Mouse (Mus musculus): ENCODE data around the gene Hikeshi. TPM values are rescaled to one million over a fixed set of nuclear protein-coding genes. Genes with fewer than 3 reads are reported as not detected.
A peak's percentile ranks its signal among the peaks of the same experiment; 100 is the strongest.

Hikeshi gene
- polyA plus RNA-seq, 1 experiment from 2014 or later, result 56.6 TPM

GRCm38 (mm10) chr7:89966771-89967170 lies 25.8 kb upstream of the Hikeshi start:
- Histone ChIP-seq H3K4me2 (no peak overlapping the region), H3K4me3 (replicated peaks) (no peak overlapping the region), H3K27ac (replicated peaks) (no peak overlapping the region), H3K27me3 (no peaks in the 10 kb centered on the region), H3K9me3 (replicated peaks) (no peaks in the 10 kb centered on the region), H3K36me3 (replicated peaks) (peaks cover 87% of the 10 kb centered on the region), H3K9ac (no peak overlapping the region), H3K4me1 (replicated peaks) (peaks cover 16% of the 10 kb centered on the region)
- WGBS (ENCODE audit: insufficient replicate concordance), result 66% methylated on average over 1 of the region's 1 CpGs
- ATAC-seq (ENCODE audit: insufficient read depth), result no peak

GRCm38 (mm10) chr7:89963135-89963534 lies 22.1 kb upstream of the Hikeshi start:
- peak; percentile 91 for ATAC-seq (ENCODE audit: insufficient read depth)
- Histone ChIP-seq H3K36me3 (replicated peaks) (peaks cover 87% of the 10 kb centered on the region), H3K27ac (replicated peaks) (no peak overlapping the region; the same call in 1 of the 2 replicates), H3K4me1 (replicated peaks) (peaks cover 16% of the 10 kb centered on the region), H3K4me3 (replicated peaks) (no peak overlapping the region), H3K4me2 (no peak overlapping the region), H3K9ac (no peak overlapping the region), H3K27me3 (no peaks in the 10 kb centered on the region), H3K9me3 (replicated peaks) (no peaks in the 10 kb centered on the region)

- Histone ChIP-seq H3K9ac (no peak overlapping the region), H3K36me3 (replicated peaks) (peaks cover 81% of the 10 kb centered on the region), H3K27ac (replicated peaks) (no peak overlapping the region), H3K4me2 (no peak overlapping the region), H3K9me3 (replicated peaks) (no peaks in the 10 kb centered on the region), H3K4me3 (replicated peaks) (no peak overlapping the region), H3K27me3 (no peaks in the 10 kb centered on the region), H3K4me1 (replicated peaks) (peaks cover 6% of the 10 kb centered on the region)
- no peak for ATAC-seq (ENCODE audit: insufficient read depth)
- 57% methylated on average over 5 of the region's 5 CpGs for WGBS (ENCODE audit: insufficient replicate concordance)
These were observed 16.3 kb upstream of the Hikeshi start for GRCm38 (mm10) chr7:89957300-89957699.

GRCm38 (mm10) chr7:89954261-89954660 lies 13.3 kb upstream of the Hikeshi start:
- no peak for ATAC-seq (ENCODE audit: insufficient read depth)
- peaks cover 6% of the 10 kb centered on the region for H3K4me1 ChIP-seq (replicated peaks)
- WGBS (ENCODE audit: insufficient replicate concordance), result 69% methylated on average over 5 of the region's 5 CpGs
- no peak overlapping the region for H3K9ac ChIP-seq
- H3K4me3 ChIP-seq (replicated peaks), result no peak overlapping the region
- H3K4me2 ChIP-seq, result no peak overlapping the region
- no peaks in the 10 kb centered on the region for H3K9me3 ChIP-seq (replicated peaks)
- H3K27ac ChIP-seq (replicated peaks), result no peak overlapping the region
- no peaks in the 10 kb centered on the region for H3K27me3 ChIP-seq
- peaks cover 56% of the 10 kb centered on the region for H3K36me3 ChIP-seq (replicated peaks)

GRCm38 (mm10) chr7:89949403-89949802 lies 8.4 kb upstream of the Hikeshi start:
- no peaks in the 10 kb centered on the region for H3K27me3 ChIP-seq
- H3K36me3 ChIP-seq (replicated peaks), result peaks cover 10% of the 10 kb centered on the region
- 41% methylated on average over 4 of the region's 4 CpGs for WGBS (ENCODE audit: insufficient replicate concordance)
- H3K9me3 ChIP-seq (replicated peaks), result no peaks in the 10 kb centered on the region
- no peak overlapping the region for H3K27ac ChIP-seq (replicated peaks)
- H3K4me3 ChIP-seq (replicated peaks), result no peak overlapping the region
- no peaks in the 10 kb centered on the region for H3K4me1 ChIP-seq (replicated peaks)
- H3K9ac ChIP-seq, result no peak overlapping the region
- ATAC-seq (ENCODE audit: insufficient read depth), result no peak
- no peak overlapping the region for H3K4me2 ChIP-seq

- Histone ChIP-seq H3K9ac (no peak overlapping the region), H3K27ac (replicated peaks) (no peak overlapping the region), H3K4me2 (no peak overlapping the region), H3K4me3 (replicated peaks) (no peak overlapping the region), H3K27me3 (no peaks in the 10 kb centered on the region), H3K9me3 (replicated peaks) (no peaks in the 10 kb centered on the region), H3K4me1 (replicated peaks) (no peaks in the 10 kb centered on the region), H3K36me3 (replicated peaks) (0 out of 2 replicates have a peak, but pooled peaks cover 2% of the 10 kb centered on the region)
- WGBS (ENCODE audit: insufficient replicate concordance), result 70% methylated on average over 7 of the region's 7 CpGs
- ATAC-seq (ENCODE audit: insufficient read depth), result no peak
These were observed 7.0 kb upstream of the Hikeshi start for GRCm38 (mm10) chr7:89948026-89948425.

GRCm38 (mm10) chr7:89939497-89940353 lies 1.3 kb downstream of the Hikeshi start:
- ATAC-seq (ENCODE audit: insufficient read depth), result no peak
- WGBS (ENCODE audit: insufficient replicate concordance), result 44% methylated on average over 15 of the region's 15 CpGs
- Histone ChIP-seq H3K9me3 (replicated peaks) (no peaks in the 10 kb centered on the region), H3K27me3 (no peaks in the 10 kb centered on the region), H3K4me3 (replicated peaks) (peak overlapping the region; percentile 85), H3K4me2 (peak overlapping the region; percentile 82), H3K9ac (peak overlapping the region; percentile 75), H3K4me1 (replicated peaks) (peaks cover 24% of the 10 kb centered on the region), H3K27ac (replicated peaks) (no peak overlapping the region), H3K36me3 (replicated peaks) (no peaks in the 10 kb centered on the region)

- H3K4me1 ChIP-seq (replicated peaks), result no peaks in the 10 kb centered on the region
- 89% methylated on average over 15 of the region's 15 CpGs for WGBS (ENCODE audit: insufficient replicate concordance)
- no peak overlapping the region for H3K9ac ChIP-seq
These were observed 17.4 kb downstream of the Hikeshi start for GRCm38 (mm10) chr7:89923441-89924180.

GRCm38 (mm10) chr7:89917776-89918175 lies 23.2 kb downstream of the Hikeshi start:
- Histone ChIP-seq H3K9ac (no peak overlapping the region), H3K27me3 (no peaks in the 10 kb centered on the region), H3K4me1 (replicated peaks) (no peaks in the 10 kb centered on the region), H3K4me3 (replicated peaks) (no peak overlapping the region), H3K4me2 (no peak overlapping the region), H3K27ac (replicated peaks) (no peak overlapping the region), H3K9me3 (replicated peaks) (no peaks in the 10 kb centered on the region), H3K36me3 (replicated peaks) (peaks cover 16% of the 10 kb centered on the region)
- no peak for ATAC-seq (ENCODE audit: insufficient read depth)
- 83% methylated on average over 4 of the region's 4 CpGs for WGBS (ENCODE audit: insufficient replicate concordance)

More at GRCm38 (mm10) chr7:89923441-89924180, 17.4 kb downstream of the Hikeshi start:
- Histone ChIP-seq H3K27me3 (no peaks in the 10 kb centered on the region), H3K4me3 (replicated peaks) (no peak overlapping the region), H3K4me2 (no peak overlapping the region), H3K9me3 (replicated peaks) (no peaks in the 10 kb centered on the region), H3K27ac (replicated peaks) (no peak overlapping the region), H3K36me3 (replicated peaks) (peaks cover 18% of the 10 kb centered on the region)
- no peak for ATAC-seq (ENCODE audit: insufficient read depth)

- Histone ChIP-seq H3K9ac (no peak overlapping the region), H3K9me3 (replicated peaks) (no peaks in the 10 kb centered on the region), H3K4me2 (no peak overlapping the region), H3K36me3 (replicated peaks) (peaks cover 16% of the 10 kb centered on the region), H3K27me3 (no peaks in the 10 kb centered on the region), H3K4me3 (replicated peaks) (no peak overlapping the region), H3K27ac (replicated peaks) (no peak overlapping the region), H3K4me1 (replicated peaks) (no peaks in the 10 kb centered on the region)
- 89% methylated on average over 5 of the region's 5 CpGs for WGBS (ENCODE audit: insufficient replicate concordance)
- ATAC-seq (ENCODE audit: insufficient read depth), result no peak
These were observed 24.3 kb downstream of the Hikeshi start for GRCm38 (mm10) chr7:89916711-89917110.

GRCm38 (mm10) chr7:89913432-89914158 lies 27.4 kb downstream of the Hikeshi start:
- Histone ChIP-seq H3K27ac (replicated peaks) (no peak overlapping the region), H3K4me2 (no peak overlapping the region), H3K4me1 (replicated peaks) (no peaks in the 10 kb centered on the region), H3K27me3 (no peaks in the 10 kb centered on the region), H3K9me3 (replicated peaks) (no peaks in the 10 kb centered on the region), H3K36me3 (replicated peaks) (peaks cover 4% of the 10 kb centered on the region), H3K4me3 (replicated peaks) (no peak overlapping the region), H3K9ac (no peak overlapping the region)
- ATAC-seq (ENCODE audit: insufficient read depth), result no peak
- 60% methylated on average over 3 of the region's 3 CpGs for WGBS (ENCODE audit: insufficient replicate concordance)
